Mouse (Mus musculus): ENCODE data around the gene Krt79. TPM values are rescaled to one million over a fixed set of nuclear protein-coding genes. Genes with fewer than 3 reads are reported as not detected.

Krt79 gene
- polyA plus RNA-seq, 1 experiment from 2014 or later, result 0.22 TPM

- H3K27ac ChIP-seq (ENCODE audit: low read depth), result peak overlapping the region; percentile 47; the same call in 1 of the 2 replicates
Measured at GRCm38 (mm10) chr15:101952733-101953474, 12.8 kb upstream of the Krt79 start.

DNA sequence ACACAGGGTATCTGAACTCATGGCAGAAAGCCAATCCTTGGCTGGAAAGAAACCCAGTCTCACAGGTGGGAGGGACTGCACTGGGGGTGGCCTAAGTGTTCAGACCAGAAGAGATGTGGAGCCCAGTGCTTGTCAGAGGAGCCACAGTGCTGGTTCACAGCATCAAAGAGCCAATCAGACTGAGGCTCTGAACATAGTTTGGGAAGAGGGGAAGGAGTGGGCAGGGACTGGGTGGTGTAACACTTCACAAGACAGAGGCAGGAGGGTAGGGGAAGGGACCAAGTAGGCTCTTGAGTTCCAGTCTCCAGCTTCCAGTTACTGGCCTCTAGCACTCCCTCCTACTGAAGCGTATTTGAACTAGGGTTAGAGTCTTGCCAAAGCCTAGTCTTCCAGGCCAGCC lies 5.3 kb upstream of the Krt79 start:
- DNase-seq (ENCODE audit: low spot score) (no peak), ATAC-seq (replicated peaks; ENCODE audit: low FRiP score, low TSS enrichment, low read depth) (no peak)
- no peaks in the 10 kb centered on the region for H3K9me3 ChIP-seq (ENCODE audit: control insufficient read depth, low read length)
- WGBS, result 90% methylated on average over 1 of the region's 1 CpGs
- H3K27ac ChIP-seq (ENCODE audit: low read depth), result no peak overlapping the region
- no peaks in the 10 kb centered on the region for H3K27me3 ChIP-seq (replicated peaks; ENCODE audit: control insufficient read depth, insufficient read depth, low read length)
- no peaks in the 10 kb centered on the region for H3K36me3 ChIP-seq (ENCODE audit: control insufficient read depth, insufficient read depth, low read length)
- no peak overlapping the region for H3K4me3 ChIP-seq (ENCODE audit: low read depth, low read length)
- no peak overlapping the region for H3K9ac ChIP-seq (ENCODE audit: low read length)
- no peak overlapping the region for H3K4me2 ChIP-seq (ENCODE audit: low read length)
- no peaks in the 10 kb centered on the region for H3K4me1 ChIP-seq (replicated peaks; ENCODE audit: control insufficient read depth, insufficient read depth, low read length)

More at GRCm38 (mm10) chr15:101952733-101953474, 12.8 kb upstream of the Krt79 start:
- WGBS, result 76% methylated on average over 7 of the region's 7 CpGs
- Histone ChIP-seq H3K9ac (ENCODE audit: low read length) (no peak overlapping the region), H3K36me3 (ENCODE audit: control insufficient read depth, insufficient read depth, low read length) (no peaks in the 10 kb centered on the region), H3K27me3 (replicated peaks; ENCODE audit: control insufficient read depth, insufficient read depth, low read length) (no peaks in the 10 kb centered on the region), H3K4me3 (ENCODE audit: low read depth, low read length) (no peak overlapping the region), H3K4me1 (replicated peaks; ENCODE audit: control insufficient read depth, insufficient read depth, low read length) (0 out of 2 replicates have a peak, but pooled peaks cover 6% of the 10 kb centered on the region), H3K9me3 (ENCODE audit: control insufficient read depth, low read length) (no peaks in the 10 kb centered on the region), H3K4me2 (ENCODE audit: low read length) (no peak overlapping the region)
- ATAC-seq (replicated peaks; ENCODE audit: low FRiP score, low TSS enrichment, low read depth) (peak; percentile 58; the same call in 1 of the 2 replicates), DNase-seq (ENCODE audit: low spot score) (no peak)

DNA sequence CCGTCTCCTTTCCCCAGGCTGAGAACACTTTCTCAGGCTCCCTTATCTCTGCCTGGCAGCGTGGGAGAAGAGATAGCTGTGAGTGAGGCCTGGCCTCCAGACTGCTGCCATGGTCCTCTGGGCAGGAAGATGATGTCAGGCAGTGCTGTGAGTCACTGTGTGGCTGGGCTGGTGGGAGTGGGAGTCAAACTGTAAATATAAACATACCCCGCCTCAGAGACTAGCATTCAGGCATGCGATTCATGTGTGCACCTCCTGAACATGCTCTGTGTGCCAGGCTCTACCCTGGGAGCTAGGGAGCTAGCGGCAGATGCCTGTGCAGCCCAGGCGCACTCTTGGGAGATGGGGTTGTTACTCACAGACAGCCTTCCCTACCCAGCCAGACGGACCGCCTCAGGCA lies 1.8 kb upstream of the Krt79 start:
- H3K27me3 ChIP-seq (replicated peaks; ENCODE audit: control insufficient read depth, insufficient read depth, low read length), result no peaks in the 10 kb centered on the region
- H3K27ac ChIP-seq (ENCODE audit: low read depth), result no peak overlapping the region
- H3K4me1 ChIP-seq (replicated peaks; ENCODE audit: control insufficient read depth, insufficient read depth, low read length), result no peaks in the 10 kb centered on the region; the same call in 1 of the 2 replicates
- no peaks in the 10 kb centered on the region for H3K9me3 ChIP-seq (ENCODE audit: control insufficient read depth, low read length)
- no peak overlapping the region for H3K4me3 ChIP-seq (ENCODE audit: low read depth, low read length)
- H3K36me3 ChIP-seq (ENCODE audit: control insufficient read depth, insufficient read depth, low read length), result no peaks in the 10 kb centered on the region
- no peak overlapping the region for H3K9ac ChIP-seq (ENCODE audit: low read length)
- no peak for DNase-seq (ENCODE audit: low spot score)
- H3K4me2 ChIP-seq (ENCODE audit: low read length), result no peak overlapping the region
- 40% methylated on average over 8 of the region's 8 CpGs for WGBS
- ATAC-seq (replicated peaks; ENCODE audit: low FRiP score, low TSS enrichment, low read depth), result no peak

GRCm38 (mm10) chr15:101938600-101939308 lies 1.4 kb downstream of the Krt79 start:
- Histone ChIP-seq H3K4me1 (replicated peaks; ENCODE audit: control insufficient read depth, insufficient read depth, low read length) (no peaks in the 10 kb centered on the region; the same call in 1 of the 2 replicates), H3K27me3 (replicated peaks; ENCODE audit: control insufficient read depth, insufficient read depth, low read length) (no peaks in the 10 kb centered on the region), H3K9ac (ENCODE audit: low read length) (no peak overlapping the region), H3K4me2 (ENCODE audit: low read length) (no peak overlapping the region), H3K4me3 (ENCODE audit: low read depth, low read length) (no peak overlapping the region), H3K36me3 (ENCODE audit: control insufficient read depth, insufficient read depth, low read length) (no peaks in the 10 kb centered on the region), H3K27ac (ENCODE audit: low read depth) (no peak overlapping the region), H3K9me3 (ENCODE audit: control insufficient read depth, low read length) (no peaks in the 10 kb centered on the region)
- WGBS, result 82% methylated on average over 9 of the region's 9 CpGs
- no peak for ATAC-seq (replicated peaks; ENCODE audit: low FRiP score, low TSS enrichment, low read depth)
- DNase-seq (ENCODE audit: low spot score), result no peak

DNA sequence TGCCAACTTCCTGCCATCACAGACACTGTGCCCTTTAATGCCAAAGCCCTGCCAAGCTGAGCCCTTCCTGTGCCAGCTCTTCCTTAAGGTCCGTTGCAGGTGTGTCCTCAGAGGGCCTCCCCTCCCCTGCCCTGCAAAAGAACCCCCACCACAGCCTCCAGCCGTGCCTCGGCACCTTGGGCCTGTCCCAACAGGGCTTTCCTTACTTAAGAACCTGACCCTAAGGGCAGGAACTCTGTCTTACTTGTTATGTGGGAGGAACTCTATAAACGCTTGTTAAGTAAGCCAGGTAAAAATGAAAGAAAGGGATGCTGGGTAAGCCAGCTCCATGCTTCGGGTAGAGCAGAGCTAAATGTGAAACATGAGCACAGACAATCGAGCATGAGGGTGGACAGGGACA lies 7.1 kb downstream of the Krt79 start:
- 71% methylated on average over 6 of the region's 6 CpGs for WGBS
- no peaks in the 10 kb centered on the region for H3K27me3 ChIP-seq (replicated peaks; ENCODE audit: control insufficient read depth, insufficient read depth, low read length)
- no peaks in the 10 kb centered on the region for H3K9me3 ChIP-seq (ENCODE audit: control insufficient read depth, low read length)
- no peak overlapping the region for H3K27ac ChIP-seq (ENCODE audit: low read depth)
- peaks cover 10% of the 10 kb centered on the region; the same call in 1 of the 2 replicates for H3K4me1 ChIP-seq (replicated peaks; ENCODE audit: control insufficient read depth, insufficient read depth, low read length)
- DNase-seq (ENCODE audit: low spot score), result no peak
- no peak overlapping the region for H3K4me2 ChIP-seq (ENCODE audit: low read length)
- H3K4me3 ChIP-seq (ENCODE audit: low read depth, low read length), result no peak overlapping the region
- H3K36me3 ChIP-seq (ENCODE audit: control insufficient read depth, insufficient read depth, low read length), result no peaks in the 10 kb centered on the region
- ATAC-seq (replicated peaks; ENCODE audit: low FRiP score, low TSS enrichment, low read depth), result no peak
- H3K9ac ChIP-seq (ENCODE audit: low read length), result no peak overlapping the region

DNA sequence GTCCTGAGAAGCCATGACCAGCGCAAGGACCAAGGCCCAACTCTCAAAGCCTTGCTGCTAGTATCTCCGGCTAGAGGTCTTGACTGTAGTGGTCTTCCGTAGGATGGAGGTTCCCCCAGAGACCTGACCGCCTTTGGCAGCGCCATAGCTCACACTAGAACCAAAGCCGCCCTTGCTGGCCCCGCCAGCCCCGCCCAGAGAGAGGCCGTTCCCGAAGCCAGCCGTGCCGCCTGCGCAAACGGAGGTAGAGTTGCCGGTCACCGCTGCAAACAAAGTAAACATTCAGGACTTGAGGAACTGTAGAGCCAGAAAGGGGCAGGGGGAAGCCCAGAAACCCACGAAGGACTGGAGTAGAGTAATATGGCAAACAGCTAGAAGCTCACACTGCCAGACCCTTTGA lies 10.5 kb downstream of the Krt79 start:
- Histone ChIP-seq H3K36me3 (ENCODE audit: control insufficient read depth, insufficient read depth, low read length) (no peaks in the 10 kb centered on the region), H3K9me3 (ENCODE audit: control insufficient read depth, low read length) (no peaks in the 10 kb centered on the region), H3K27ac (ENCODE audit: low read depth) (no peak overlapping the region), H3K27me3 (replicated peaks; ENCODE audit: control insufficient read depth, insufficient read depth, low read length) (no peaks in the 10 kb centered on the region), H3K4me3 (ENCODE audit: low read depth, low read length) (peak overlapping the region; percentile 17), H3K4me2 (ENCODE audit: low read length) (peak overlapping the region; percentile 50), H3K4me1 (replicated peaks; ENCODE audit: control insufficient read depth, insufficient read depth, low read length) (peaks cover 10% of the 10 kb centered on the region; the same call in 1 of the 2 replicates), H3K9ac (ENCODE audit: low read length) (no peak overlapping the region)
- WGBS, result 3% methylated on average over 17 of the region's 17 CpGs
- no peak for ATAC-seq (replicated peaks; ENCODE audit: low FRiP score, low TSS enrichment, low read depth)
- peak; percentile 74 for DNase-seq (ENCODE audit: low spot score)

DNA sequence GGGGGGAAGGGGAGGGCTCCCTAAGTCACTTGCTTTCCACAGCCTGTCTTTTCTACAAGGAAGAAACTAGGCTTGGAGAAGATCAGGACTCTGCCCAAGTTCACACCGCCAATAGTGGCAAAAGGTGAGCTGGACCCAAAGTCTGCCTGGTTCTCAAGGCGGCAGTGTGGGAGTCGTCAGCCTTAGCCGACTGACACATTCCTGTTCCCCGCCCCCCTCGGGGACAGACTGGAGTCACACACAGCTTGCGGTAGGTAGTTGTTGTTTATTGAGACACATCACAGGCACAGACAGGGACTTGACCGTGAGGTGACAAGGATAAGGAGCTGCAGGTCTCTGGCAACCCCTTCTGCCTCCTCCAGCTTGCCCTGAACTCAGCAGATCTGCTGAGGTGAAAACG lies 11.0 kb downstream of the Krt79 start:
- peaks cover 10% of the 10 kb centered on the region; the same call in 1 of the 2 replicates for H3K4me1 ChIP-seq (replicated peaks; ENCODE audit: control insufficient read depth, insufficient read depth, low read length)
- no peaks in the 10 kb centered on the region for H3K27me3 ChIP-seq (replicated peaks; ENCODE audit: control insufficient read depth, insufficient read depth, low read length)
- no peaks in the 10 kb centered on the region for H3K36me3 ChIP-seq (ENCODE audit: control insufficient read depth, insufficient read depth, low read length)
- H3K4me2 ChIP-seq (ENCODE audit: low read length), result peak overlapping the region; percentile 50; the same call in 1 of the 2 replicates
- H3K9me3 ChIP-seq (ENCODE audit: control insufficient read depth, low read length), result no peaks in the 10 kb centered on the region
- H3K9ac ChIP-seq (ENCODE audit: low read length), result no peak overlapping the region
- WGBS, result 18% methylated on average over 9 of the region's 9 CpGs
- DNase-seq (ENCODE audit: low spot score) (no peak), ATAC-seq (replicated peaks; ENCODE audit: low FRiP score, low TSS enrichment, low read depth) (no peak)
- no peak overlapping the region for H3K27ac ChIP-seq (ENCODE audit: low read depth)
- H3K4me3 ChIP-seq (ENCODE audit: low read depth, low read length), result no peak overlapping the region

- ATAC-seq (replicated peaks; ENCODE audit: low FRiP score, low TSS enrichment, low read depth) (no peak), DNase-seq (ENCODE audit: low spot score) (no peak)
- H3K27ac ChIP-seq (ENCODE audit: low read depth), result no peak overlapping the region
- H3K4me3 ChIP-seq (ENCODE audit: low read depth, low read length), result no peak overlapping the region
- H3K9ac ChIP-seq (ENCODE audit: low read length), result no peak overlapping the region
- no peaks in the 10 kb centered on the region for H3K27me3 ChIP-seq (replicated peaks; ENCODE audit: control insufficient read depth, insufficient read depth, low read length)
- 78% methylated on average over 12 of the region's 12 CpGs for WGBS
- H3K36me3 ChIP-seq (ENCODE audit: control insufficient read depth, insufficient read depth, low read length), result no peaks in the 10 kb centered on the region
- no peaks in the 10 kb centered on the region for H3K9me3 ChIP-seq (ENCODE audit: control insufficient read depth, low read length)
- H3K4me1 ChIP-seq (replicated peaks; ENCODE audit: control insufficient read depth, insufficient read depth, low read length), result peaks cover 10% of the 10 kb centered on the region; the same call in 1 of the 2 replicates
- no peak overlapping the region for H3K4me2 ChIP-seq (ENCODE audit: low read length)
Measured at GRCm38 (mm10) chr15:101927340-101928080, 12.6 kb downstream of the Krt79 start.

All from intestine, embryonic 14.5 days (tissue).